Mouse (Mus musculus) CD4-positive naive resting alpha-beta T cell, adult 57 days (primary cell): Measurements from ENCODE around the gene Trim66. TPM values are rescaled to one million over a fixed set of nuclear protein-coding genes. Genes with fewer than 3 reads are reported as not detected.

Experiments used
- total RNA-seq: library from RNA; stranded (reverse); gene quantifications from one replicate; pipeline ENCODE4 v1.2.4, GENCODE M21; 2023

Trim66 gene
- total RNA-seq = 0.18 TPM

GRCm38 (mm10) chr7:109508034-109508433, at the start of gene Trim66:
Trim66 (minus strand) TSS chr7:109508134.

GRCm38 (mm10) chr7:109518838-109519696, 11.1 kb upstream of the Trim66 start, which contains the start of gene Rpl27a:
Rpl27a (plus strand) TSS chr7:109519147.

GRCm38 (mm10) chr7:109438781-109439591, 68.9 kb downstream of the Trim66 start, which contains the start of gene Stk33:
Stk33 (minus strand) TSS chr7:109439081.

Other genes with a start within 250 kb of the Trim66 start
- not detected for gene Stk33, start 69.1 kb downstream of the Trim66 start, total RNA-seq
- 584 TPM for gene Rpl27a, start 11.0 kb upstream of the Trim66 start, total RNA-seq
- 2.2 TPM for gene St5, start 195.5 kb upstream of the Trim66 start, total RNA-seq
- 13.4 TPM for gene Akip1, start 195.6 kb upstream of the Trim66 start, total RNA-seq
- not detected for gene BC051019, start 215.7 kb upstream of the Trim66 start, total RNA-seq
- gene Ascl3, start 223.6 kb upstream of the Trim66 start, total RNA-seq = 1.2 TPM
- gene Tmem9b, start 244.7 kb upstream of the Trim66 start, total RNA-seq = 35.0 TPM